Mouse (Mus musculus) E14TG2a.4 (cell line): Measurements from ENCODE around the gene 1700016D06Rik.

Experiments used
- H3K27me3 ChIP-seq: 2 replicates; pipeline ENCODE4 v1.6.1; 2014; ENCODE audit warnings: low read length, control low read depth; ENCODE audit not compliant: insufficient read depth
- H3K36me3 ChIP-seq: 2 replicates; pipeline ENCODE4 v1.6.1; 2014; ENCODE audit warnings: low read length, control low read depth; ENCODE audit not compliant: insufficient read depth
- H3K4me1 ChIP-seq: replicated peaks from 2 replicates; pipeline ENCODE4 v1.6.1; 2014; ENCODE audit warnings: low read depth, low read length, control low read depth
- H3K4me3 ChIP-seq: replicated peaks from 2 replicates; pipeline ENCODE4 v1.5.1; 2014; ENCODE audit warnings: mild to moderate bottlenecking, low read length
- H3K9me3 ChIP-seq: 2 replicates; pipeline ENCODE4 v1.6.1; 2014; ENCODE audit warnings: low read length, control low read depth
- CTCF ChIP-seq: conservative IDR thresholded peaks from 2 replicates; pipeline ENCODE4 v1.5.1; 2014; ENCODE audit warnings: low read length
- NANOG ChIP-seq: IDR thresholded peaks from 2 replicates; pipeline ENCODE4 v1.6.1; 2014; ENCODE audit warnings: borderline replicate concordance, low read length, mixed read lengths
- POU5F1 ChIP-seq: IDR thresholded peaks from 2 replicates; pipeline ENCODE4 v1.6.1; 2014; ENCODE audit warnings: low read length, borderline replicate concordance

Gene 1700016D06Rik

DNA sequence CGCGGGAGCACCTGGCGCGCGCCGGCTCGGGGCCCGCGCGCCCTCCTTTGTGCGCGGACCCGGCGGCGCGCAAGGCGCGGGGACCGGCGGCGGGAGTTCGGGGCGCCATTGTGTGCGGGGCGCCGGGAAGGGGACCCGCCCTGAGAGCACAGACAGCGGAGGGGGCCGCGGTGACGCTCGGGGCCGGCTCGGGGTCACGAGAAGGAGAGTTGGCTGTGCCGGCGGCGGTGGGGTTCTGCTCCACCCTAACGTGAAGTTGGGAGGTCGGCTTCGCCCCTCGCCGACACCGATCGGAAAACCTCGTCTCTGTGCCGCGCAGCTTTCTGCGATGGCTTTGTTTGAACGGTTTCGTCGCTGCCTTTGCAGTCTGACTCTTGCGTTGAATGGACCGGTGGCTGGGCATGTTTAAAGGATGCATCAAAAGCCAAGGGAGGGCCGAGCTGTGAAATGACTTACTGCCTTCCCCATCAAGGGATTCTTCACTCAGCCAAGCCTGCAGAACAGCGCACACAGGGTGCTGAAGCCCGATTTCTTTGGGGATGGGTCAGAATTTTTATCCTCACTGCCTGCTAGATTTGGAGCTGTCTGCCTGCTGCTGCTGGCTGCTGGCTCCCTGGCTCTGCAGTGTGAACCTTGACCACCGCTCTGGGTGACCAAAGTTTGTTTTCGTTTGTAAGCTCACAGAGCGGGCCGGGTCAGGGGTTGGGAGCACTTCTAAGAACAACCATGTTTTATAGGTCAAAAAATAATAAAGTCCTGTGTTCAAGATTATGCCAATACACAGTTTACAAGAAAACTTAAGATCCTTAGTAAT lies 27.8 kb upstream of the 1700016D06Rik start:
- H3K9me3 ChIP-seq = no peaks in the 10 kb centered on the region
- no peaks in the 10 kb centered on the region for H3K36me3 ChIP-seq
- H3K4me3 ChIP-seq = peak overlapping the region; percentile 86
- TF ChIP-seq CTCF (no peak), NANOG (no peak), POU5F1 (no peak)
- peaks cover 66% of the 10 kb centered on the region for H3K27me3 ChIP-seq
- H3K4me1 ChIP-seq = peaks cover 22% of the 10 kb centered on the region

DNA sequence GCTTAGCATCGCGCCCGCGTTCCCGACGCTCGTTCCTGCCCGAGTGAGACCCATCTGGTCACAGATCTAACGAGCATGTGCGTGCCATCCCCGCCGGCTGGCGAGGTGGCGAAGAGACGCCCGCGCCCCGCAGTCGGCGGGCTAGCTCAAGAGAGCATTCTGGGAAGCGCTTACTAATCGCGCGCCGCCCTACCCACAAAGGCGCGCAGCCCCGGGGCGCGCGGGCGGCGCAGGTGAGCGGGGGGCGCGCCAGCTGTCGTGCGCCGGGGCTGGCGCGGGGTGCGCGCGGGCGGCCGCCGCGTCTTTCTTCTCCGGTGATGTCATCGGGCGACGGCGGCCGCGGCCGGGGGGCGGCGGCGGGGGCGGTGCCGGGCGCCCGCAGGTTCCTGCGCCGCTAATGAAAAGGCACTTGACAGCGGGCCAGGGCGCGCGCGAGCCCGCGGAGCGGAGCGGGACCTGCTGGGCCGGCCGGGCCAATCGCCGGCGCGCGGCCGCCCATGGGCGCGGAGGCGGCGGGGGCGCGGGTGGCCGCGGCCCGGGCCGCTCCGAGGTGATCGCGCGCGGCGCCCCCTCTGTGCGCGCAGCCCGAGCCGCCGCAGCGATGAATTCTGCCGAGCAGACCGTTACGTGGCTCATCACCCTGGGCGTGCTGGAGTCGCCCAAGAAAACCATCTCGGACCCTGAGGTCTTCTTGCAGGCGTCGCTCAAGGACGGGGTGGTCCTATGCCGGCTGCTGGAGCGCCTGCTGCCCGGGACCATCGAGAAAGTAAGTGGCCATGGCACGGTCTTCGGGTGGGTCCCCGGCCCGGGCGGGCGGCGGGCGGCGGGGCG lies 27.0 kb upstream of the 1700016D06Rik start, which contains the start of gene Arhgef7:
Arhgef7 (plus strand) TSS at position 71 of the 831 bp plus-strand sequence.
- Histone ChIP-seq H3K4me1 (peaks cover 22% of the 10 kb centered on the region), H3K27me3 (peaks cover 75% of the 10 kb centered on the region), H3K4me3 (peak within 1 kb of the TSS; percentile 86), H3K36me3 (no peaks in the 10 kb centered on the region), H3K9me3 (no peaks in the 10 kb centered on the region)
- TF ChIP-seq CTCF = no peak
- TF ChIP-seq POU5F1 = no peak
- no peak for TF ChIP-seq NANOG

DNA sequence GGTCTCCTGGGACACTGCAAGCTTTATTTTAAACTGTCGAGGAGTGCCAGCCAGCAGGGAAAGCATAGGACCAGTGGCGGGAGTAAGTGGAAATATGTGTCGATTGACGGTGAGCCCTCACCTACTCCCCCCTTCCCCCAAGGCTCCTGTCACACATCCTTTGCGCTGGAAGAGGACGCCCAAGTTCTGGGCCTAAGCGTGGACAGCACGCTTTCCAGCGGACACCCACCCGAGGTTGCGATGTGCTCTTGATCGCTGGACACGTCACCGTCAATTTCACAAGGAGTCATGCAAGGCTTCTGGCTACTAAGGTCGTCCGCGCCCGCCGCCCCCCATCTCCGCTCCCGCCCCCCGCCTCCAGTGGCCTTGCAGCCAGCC lies 26.4 kb upstream of the 1700016D06Rik start:
- TF ChIP-seq CTCF (no peak), NANOG (no peak), POU5F1 (no peak)
- H3K9me3 ChIP-seq = no peaks in the 10 kb centered on the region
- peaks cover 22% of the 10 kb centered on the region for H3K4me1 ChIP-seq
- peaks cover 79% of the 10 kb centered on the region for H3K27me3 ChIP-seq
- H3K4me3 ChIP-seq = peak overlapping the region; percentile 86
- no peaks in the 10 kb centered on the region for H3K36me3 ChIP-seq

DNA sequence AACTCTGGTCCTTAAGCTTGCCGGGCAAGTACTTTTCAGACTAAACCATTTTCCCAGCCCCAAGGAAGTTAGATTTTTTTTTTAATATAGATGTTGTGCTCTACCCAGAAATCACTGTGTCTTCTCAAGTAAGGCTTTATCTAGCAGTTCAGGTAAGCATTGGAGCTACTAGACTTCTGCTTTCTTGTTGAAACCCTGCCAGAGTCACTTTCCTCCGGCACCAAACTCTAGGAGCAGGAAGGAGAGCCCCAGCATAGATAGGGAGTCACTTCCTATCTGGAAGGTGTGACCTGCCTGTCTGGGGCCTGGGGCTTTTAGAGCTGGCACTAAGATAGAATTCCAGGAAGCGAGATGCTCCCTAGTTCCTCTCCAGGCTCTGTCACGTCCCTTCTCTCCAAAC lies 16.3 kb upstream of the 1700016D06Rik start:
- Histone ChIP-seq H3K36me3 (no peaks in the 10 kb centered on the region), H3K4me3 (no peak overlapping the region), H3K27me3 (peaks cover 45% of the 10 kb centered on the region), H3K4me1 (no peaks in the 10 kb centered on the region), H3K9me3 (no peaks in the 10 kb centered on the region)
- no peak for TF ChIP-seq CTCF
- TF ChIP-seq NANOG = no peak
- no peak for TF ChIP-seq POU5F1

DNA sequence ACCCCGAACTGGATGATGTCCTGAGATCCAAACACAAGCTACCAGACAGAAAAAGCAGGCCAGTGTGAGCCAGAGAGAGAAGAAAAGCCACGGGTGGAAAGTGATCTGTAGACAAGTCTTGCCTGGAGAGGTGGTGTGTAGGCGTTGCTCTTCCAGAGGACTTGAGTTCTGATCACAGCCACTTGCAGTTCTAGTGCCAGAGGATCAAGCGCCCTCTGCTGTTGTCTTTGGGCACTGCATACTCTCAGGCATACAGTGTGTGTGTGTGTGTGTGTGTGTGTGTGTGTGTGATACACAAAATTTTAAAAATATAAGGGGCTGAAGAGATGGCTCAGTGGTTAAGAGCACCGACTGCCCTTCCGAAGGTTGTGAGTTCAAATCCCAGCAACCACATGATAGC lies 11.4 kb upstream of the 1700016D06Rik start:
- peaks cover 8% of the 10 kb centered on the region for H3K27me3 ChIP-seq
- H3K4me3 ChIP-seq = no peak overlapping the region
- H3K36me3 ChIP-seq = no peaks in the 10 kb centered on the region
- no peak for TF ChIP-seq NANOG
- peak; percentile 86 for TF ChIP-seq CTCF
- TF ChIP-seq POU5F1 = no peak
- no peaks in the 10 kb centered on the region for H3K9me3 ChIP-seq
- peaks cover 46% of the 10 kb centered on the region for H3K4me1 ChIP-seq

DNA sequence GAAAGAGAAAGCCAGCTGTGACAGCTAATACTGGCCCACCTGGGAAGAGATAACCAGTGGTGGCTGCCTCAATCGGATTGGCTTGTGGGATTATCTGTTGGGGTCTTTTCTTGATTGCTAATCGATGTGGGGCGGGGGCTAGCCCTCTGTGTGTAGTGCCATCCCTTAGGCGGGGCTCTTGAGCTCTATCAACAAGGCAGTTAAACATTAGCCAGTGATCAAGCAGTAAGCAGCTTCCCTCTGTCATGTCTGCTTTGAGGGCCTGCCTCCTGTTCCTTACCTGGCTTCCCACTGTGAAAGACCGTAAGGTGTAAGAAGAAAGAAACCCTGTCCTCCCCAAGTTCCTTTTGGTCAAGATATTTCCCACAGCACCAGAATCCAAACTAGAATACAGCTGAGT lies 9.6 kb upstream of the 1700016D06Rik start:
- no peak overlapping the region for H3K4me3 ChIP-seq
- no peak for TF ChIP-seq CTCF
- no peak for TF ChIP-seq NANOG
- H3K36me3 ChIP-seq = no peaks in the 10 kb centered on the region
- H3K4me1 ChIP-seq = peaks cover 64% of the 10 kb centered on the region
- no peaks in the 10 kb centered on the region for H3K27me3 ChIP-seq
- H3K9me3 ChIP-seq = no peaks in the 10 kb centered on the region

DNA sequence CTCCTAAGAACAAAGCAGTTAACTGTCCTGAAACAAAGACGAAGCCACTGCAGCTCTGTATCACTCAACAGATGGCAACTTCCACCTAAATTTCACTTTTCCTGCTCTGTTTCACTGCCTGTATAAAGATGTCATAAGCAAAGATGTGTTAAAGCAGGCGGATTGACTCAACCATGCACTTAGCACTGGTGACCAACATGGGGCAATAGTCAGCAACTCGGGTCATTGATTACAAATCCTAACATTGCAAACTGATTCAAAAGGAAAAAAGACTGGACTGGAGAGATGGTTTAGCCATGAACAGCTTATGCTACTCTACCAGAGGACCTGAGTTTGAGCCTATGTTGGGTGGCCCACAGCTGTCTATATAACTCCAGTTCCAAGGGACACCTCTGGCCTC lies 8.7 kb upstream of the 1700016D06Rik start:
- TF ChIP-seq CTCF (no peak), NANOG (no peak), POU5F1 (no peak)
- H3K36me3 ChIP-seq = no peaks in the 10 kb centered on the region
- no peak overlapping the region for H3K4me3 ChIP-seq
- H3K27me3 ChIP-seq = no peaks in the 10 kb centered on the region
- H3K9me3 ChIP-seq = no peaks in the 10 kb centered on the region
- peaks cover 73% of the 10 kb centered on the region for H3K4me1 ChIP-seq

DNA sequence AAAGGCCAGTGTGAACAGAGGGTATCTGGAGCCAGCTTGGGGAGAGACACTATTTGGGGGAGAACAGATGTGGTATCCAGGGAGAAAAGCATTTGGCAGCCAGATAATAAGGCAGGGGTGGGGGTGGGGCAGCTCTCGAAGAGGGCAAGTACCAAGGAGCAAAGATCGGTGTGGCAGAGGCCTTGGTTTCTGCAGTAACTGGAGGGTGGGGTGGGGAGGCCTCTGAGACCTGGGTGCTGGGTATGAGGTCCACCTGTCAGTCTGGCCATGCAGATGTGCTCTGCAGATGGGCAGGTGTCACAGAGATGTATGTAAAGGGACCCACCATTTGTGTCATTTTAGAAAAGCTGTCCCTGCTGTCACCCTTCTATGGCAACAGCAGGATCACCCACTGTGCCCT lies 8.0 kb upstream of the 1700016D06Rik start:
- TF ChIP-seq CTCF (no peak), POU5F1 (no peak), NANOG (no peak)
- peaks cover 80% of the 10 kb centered on the region for H3K4me1 ChIP-seq
- H3K4me3 ChIP-seq = no peak overlapping the region
- no peaks in the 10 kb centered on the region for H3K9me3 ChIP-seq
- no peaks in the 10 kb centered on the region for H3K36me3 ChIP-seq
- H3K27me3 ChIP-seq = no peaks in the 10 kb centered on the region
